Mouse (Mus musculus) spleen, adult 18-20 months (tissue): Measurements from ENCODE around the gene Ythdf2.

ENCODE experiments used
- DNase-seq, 2 experiments: peaks; one replicate each; pipeline ENCODE4 v3.0.0; 2022; ENCODE audit warnings: mixed read lengths in 2 of 2

The Ythdf2 gene

DNA sequence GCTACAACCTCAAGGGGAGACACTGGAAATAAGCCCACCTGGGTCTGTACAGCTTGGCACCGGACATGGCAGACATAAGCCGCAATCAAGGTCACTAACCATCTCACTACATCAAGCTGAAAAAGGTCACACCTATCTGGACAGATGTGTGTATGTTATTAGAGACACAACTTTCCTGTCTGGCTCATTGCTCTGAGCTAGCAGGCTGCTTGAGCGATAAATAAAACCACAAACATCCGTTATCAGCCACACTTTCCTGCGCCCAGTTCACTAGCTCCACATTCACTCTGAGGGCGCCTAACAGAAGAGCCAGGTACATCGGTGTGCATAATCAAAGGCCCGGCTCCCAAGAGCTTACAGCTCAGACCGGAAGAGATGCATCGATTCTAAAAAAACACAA, 67.0 kb downstream of the Ythdf2 start:
- no peak for DNase-seq

DNA sequence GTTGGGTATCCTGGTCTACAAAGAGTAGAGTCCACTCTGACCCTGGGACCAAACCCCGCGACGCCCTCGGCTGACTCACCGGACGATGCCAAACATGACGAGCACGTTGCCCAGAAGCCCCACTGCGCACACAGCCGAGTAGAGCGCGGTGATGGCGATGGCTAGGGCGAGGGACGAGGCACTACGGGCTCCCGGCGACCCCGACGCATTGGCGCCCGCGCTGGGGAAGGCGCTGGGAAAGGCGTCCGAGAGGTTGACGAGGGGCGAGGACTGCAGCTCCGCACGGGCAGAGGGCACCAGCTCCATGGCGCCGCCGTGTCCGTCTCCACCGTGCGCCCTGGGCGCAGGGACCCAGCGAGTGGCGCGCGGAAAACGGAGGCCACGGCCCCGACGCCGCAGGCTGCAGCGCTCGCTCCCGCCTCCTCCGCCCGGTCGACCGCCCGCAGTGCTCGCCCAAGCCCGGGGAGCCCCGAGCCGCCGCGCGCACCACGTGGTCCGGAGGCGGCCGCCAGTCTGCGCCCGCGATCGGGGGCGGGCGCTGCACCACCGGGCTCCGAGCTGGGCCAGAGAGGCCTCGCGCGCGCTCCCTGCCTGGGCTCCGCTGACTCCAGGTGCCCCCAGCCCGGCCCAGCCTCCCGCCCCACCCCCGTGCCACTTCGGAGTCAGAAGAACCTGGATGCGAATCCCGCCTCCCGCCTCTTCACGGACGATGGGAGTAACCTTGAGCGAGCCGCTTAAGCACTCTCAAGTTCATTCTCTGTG, 67.8 kb downstream of the Ythdf2 start, which contains the start of gene Oprd1:
Gene Oprd1 (minus strand): TSS at position 407 of the 762 bp plus-strand sequence.
- no peak for DNase-seq

DNA sequence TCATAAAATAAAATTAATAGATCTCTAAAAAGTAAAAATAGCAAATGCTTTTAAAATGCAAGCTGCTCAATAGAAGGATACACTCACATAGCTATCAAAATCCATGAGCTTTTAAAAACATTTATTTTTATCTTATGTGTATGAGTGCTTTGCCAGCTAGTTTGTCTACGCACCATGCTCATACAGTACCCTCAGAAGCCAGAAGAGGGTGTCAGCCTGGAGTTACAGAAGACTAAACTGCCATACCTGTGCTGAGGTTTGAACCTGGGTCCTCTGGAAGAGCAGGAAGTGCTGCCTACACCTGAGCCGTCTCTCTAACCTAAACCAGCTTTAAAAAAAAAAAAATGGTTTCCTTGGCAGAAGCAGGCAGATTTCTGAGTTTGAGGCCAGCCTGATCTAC, 73.5 kb downstream of the Ythdf2 start:
- no peak for DNase-seq

DNA sequence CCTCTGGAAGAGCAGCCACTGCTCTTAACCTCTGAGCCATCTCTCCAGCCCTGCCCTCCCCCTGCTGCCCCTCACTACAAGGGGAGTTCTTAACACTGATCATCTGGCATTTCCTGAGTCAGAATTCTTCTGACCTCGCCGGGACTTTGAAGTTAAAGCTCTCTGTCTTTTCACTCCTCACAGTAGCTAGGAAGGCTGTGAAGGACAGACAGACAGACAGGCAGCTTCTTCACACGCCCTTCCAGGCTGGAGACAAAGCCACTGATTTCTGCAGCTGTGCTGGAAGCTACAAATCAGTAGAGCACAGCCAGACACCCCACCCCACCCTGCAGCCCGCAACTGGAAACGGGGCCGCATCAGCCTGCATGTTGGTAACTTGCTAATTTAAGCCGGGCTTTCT, 75.1 kb downstream of the Ythdf2 start:
- no peak for DNase-seq
